Mouse (Mus musculus) heart, embryonic 14.5 days (tissue): ENCODE results near the gene Htr2a. TPM values are rescaled to one million over a fixed set of nuclear protein-coding genes. Genes with fewer than 3 reads are reported as not detected.

Source experiments
- ATAC-seq: fragments of 200-750 bp; cut with Nextera tagmentation; 2 replicates; pipeline ENCODE4 v1.8.0; 2017; ENCODE audit warnings: low read depth, moderate TSS enrichment; ENCODE audit not compliant: insufficient number of reproducible peaks, insufficient read depth, low FRiP score
- H3K27ac ChIP-seq, 2 experiments: fragments of 200-500 bp in 1 of 2; fragments of 300-500 bp in 1 of 2; sonication (generic) in 1 of 2; replicated peaks in 1 of 2; 2 replicates each; pipeline ENCODE4 v1.5.1; 2012 to 2014; ENCODE audit warnings: low read depth in 2 of 2, low read length in 2 of 2, control low read depth in 1 of 2, mild to moderate bottlenecking in 1 of 2, mixed read lengths in 1 of 2; ENCODE audit not compliant: control insufficient read depth in 1 of 2, insufficient read depth in 1 of 2
- H3K27me3 ChIP-seq: fragments of 300-500 bp; sonication (generic); 2 replicates; pipeline ENCODE4 v1.6.1; 2014; ENCODE audit warnings: mild to moderate bottlenecking, low read length, control low read depth; ENCODE audit not compliant: control insufficient read depth, insufficient read depth
- H3K36me3 ChIP-seq: fragments of 300-500 bp; sonication (generic); 2 replicates; pipeline ENCODE4 v1.6.1; 2014; ENCODE audit warnings: mild to moderate bottlenecking, control low read depth, low read length, mixed read lengths; ENCODE audit not compliant: control insufficient read depth, insufficient read depth
- H3K4me1 ChIP-seq, 2 experiments: fragments of 200-500 bp in 1 of 2; fragments of 300-500 bp in 1 of 2; sonication (generic) in 1 of 2; 2 replicates each; pipeline ENCODE4 v1.6.1; 2012 to 2014; ENCODE audit warnings: low read length in 2 of 2, control low read depth in 1 of 2, mixed read lengths in 1 of 2; ENCODE audit not compliant: control insufficient read depth in 2 of 2, insufficient read depth in 2 of 2
- H3K4me2 ChIP-seq: fragments of 300-500 bp; sonication (generic); 2 replicates; pipeline ENCODE4 v1.6.1; 2014; ENCODE audit warnings: mild to moderate bottlenecking, low read length
- H3K4me3 ChIP-seq, 2 experiments: fragments of 200-500 bp in 1 of 2; fragments of 300-500 bp in 1 of 2; sonication (generic) in 1 of 2; 2 replicates each; pipeline ENCODE4 v1.5.1; 2012 to 2014; ENCODE audit warnings: low read length in 2 of 2, mild to moderate bottlenecking in 2 of 2, control low read depth in 1 of 2, low read depth in 1 of 2, moderate library complexity in 1 of 2; ENCODE audit not compliant: control insufficient read depth in 1 of 2, insufficient read depth in 1 of 2
- H3K9ac ChIP-seq: fragments of 300-500 bp; sonication (generic); 2 replicates; pipeline ENCODE4 v1.6.1; 2014; ENCODE audit warnings: mild to moderate bottlenecking, low read length
- H3K9me3 ChIP-seq: fragments of 300-500 bp; sonication (generic); 2 replicates; pipeline ENCODE4 v1.6.1; 2016; ENCODE audit warnings: low read length, control low read depth; ENCODE audit not compliant: control insufficient read depth
- WGBS: fragments of 180-500 bp; shearing (Covaris S2); extraction: QIAGEN DNeasy Blood & Tissue Kit; methylation state at CpG from one replicate; pipeline ENCODE4 v1.1.7; 2014; 5-methylcytosine and 5-hydroxymethylcytosine counted together
- polyA plus RNA-seq: library from polyadenylated mRNA; unstranded; fragments of >200 nt; fragmentation: Nextera tagmentation; extraction: Ambion mirVana; gene quantifications from 2 replicates; pipeline ENCODE4 v1.2.1, GENCODE M21; 2014

Htr2a gene
- polyA plus RNA-seq, 1 experiment from 2014 or later, result 1.2 TPM

DNA sequence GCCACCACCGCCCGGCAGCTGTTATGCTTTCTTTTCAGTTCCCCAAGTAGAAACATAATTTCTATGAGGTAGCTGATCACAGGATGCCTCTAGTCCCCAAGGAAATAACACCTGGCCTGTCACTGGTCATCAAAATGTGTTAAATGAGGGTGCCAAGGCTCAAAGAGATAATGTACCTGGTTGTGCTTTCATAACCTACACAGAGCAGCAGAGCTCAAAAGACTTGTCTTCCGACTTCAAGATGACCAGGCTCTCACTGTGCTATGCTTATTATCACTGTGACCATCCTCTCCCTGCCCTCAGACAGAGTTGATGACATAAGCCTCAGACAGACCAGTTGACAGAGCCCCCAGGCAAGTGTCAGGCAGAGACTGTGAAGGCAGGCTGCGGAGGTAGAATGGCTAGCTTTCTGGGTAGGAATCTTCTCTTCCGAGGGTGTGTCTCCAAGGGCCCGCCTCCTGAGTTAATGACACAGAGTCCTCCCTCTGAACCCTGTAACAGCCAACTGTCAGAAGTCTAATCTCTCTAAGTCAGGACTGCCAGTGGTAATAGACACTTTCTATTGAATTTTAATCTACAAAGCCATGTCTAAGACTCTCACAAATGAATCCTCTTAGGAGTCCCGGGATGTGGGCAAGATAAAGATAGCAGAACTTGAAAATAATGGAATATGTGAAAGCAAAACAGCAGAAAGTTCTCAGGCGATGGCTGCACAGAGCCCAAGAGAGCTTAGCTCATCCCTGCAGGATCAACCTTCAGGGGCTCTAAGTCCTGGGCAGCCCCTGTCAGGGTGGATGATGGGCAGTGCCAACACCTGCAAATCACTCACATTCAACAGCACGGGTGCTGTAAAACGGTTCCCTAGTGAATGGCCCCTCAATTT, 31.7 kb downstream of the Htr2a start:
- Histone ChIP-seq H3K36me3 (no peaks in the 10 kb centered on the region), H3K27ac (no peak overlapping the region), H3K9ac (no peak overlapping the region), H3K9me3 (no peaks in the 10 kb centered on the region), H3K4me2 (no peak overlapping the region), H3K4me1 (peaks cover 13 to 18% of the 10 kb centered on the region in 2 experiments), H3K4me3 (no peak overlapping the region), H3K27me3 (no peaks in the 10 kb centered on the region)
- WGBS, result 50% methylated on average over 10 of the region's 10 CpGs
- no peak for ATAC-seq

- H3K4me3 ChIP-seq, result no peak overlapping the region
- H3K4me2 ChIP-seq, result no peak overlapping the region
- WGBS, result 79% methylated on average over 3 of the region's 3 CpGs
- H3K9ac ChIP-seq, result no peak overlapping the region
- H3K4me1 ChIP-seq, result peaks cover 19 to 24% of the 10 kb centered on the region in 2 experiments
- no peak overlapping the region for H3K27ac ChIP-seq
- no peak for ATAC-seq
- no peaks in the 10 kb centered on the region for H3K9me3 ChIP-seq
- H3K36me3 ChIP-seq, result no peaks in the 10 kb centered on the region
- no peaks in the 10 kb centered on the region for H3K27me3 ChIP-seq
Measured at GRCm38 (mm10) chr14:74673020-74673350, 32.3 kb downstream of the Htr2a start.

- peaks cover 19 to 30% of the 10 kb centered on the region in 2 experiments for H3K4me1 ChIP-seq
- no peak overlapping the region for H3K9ac ChIP-seq
- H3K4me3 ChIP-seq, result no peak overlapping the region
- no peak for ATAC-seq
- no peaks in the 10 kb centered on the region for H3K27me3 ChIP-seq
- no peaks in the 10 kb centered on the region for H3K9me3 ChIP-seq
- WGBS, result 20% methylated on average over 3 of the region's 3 CpGs
- H3K36me3 ChIP-seq, result no peaks in the 10 kb centered on the region
- no peak overlapping the region for H3K27ac ChIP-seq
- H3K4me2 ChIP-seq, result no peak overlapping the region
Measured at GRCm38 (mm10) chr14:74673584-74673983, 32.9 kb downstream of the Htr2a start.

DNA sequence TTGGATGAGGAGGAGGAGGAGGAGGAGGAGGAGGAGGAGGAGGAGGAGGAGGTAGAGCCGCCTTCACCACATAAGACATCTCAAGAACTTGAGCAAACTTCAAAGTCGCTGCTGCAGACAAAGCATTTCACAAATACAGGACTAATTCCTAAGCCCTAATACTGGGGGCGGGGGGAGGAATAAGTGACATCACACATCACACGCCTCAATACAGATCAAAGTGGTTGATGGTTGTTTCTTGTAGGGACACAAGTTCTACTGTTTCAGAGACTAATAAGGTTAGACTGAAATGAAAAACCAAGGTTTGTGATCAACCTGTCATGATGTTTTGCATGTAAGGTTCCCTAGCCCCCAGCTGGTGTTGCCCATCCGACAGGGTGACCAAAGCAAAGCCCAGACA, 39.2 kb downstream of the Htr2a start:
- Histone ChIP-seq H3K9me3 (no peaks in the 10 kb centered on the region), H3K9ac (no peak overlapping the region), H3K4me2 (no peak overlapping the region), H3K36me3 (no peaks in the 10 kb centered on the region), H3K27ac (no peak overlapping the region), H3K27me3 (no peaks in the 10 kb centered on the region), H3K4me1 (peaks cover 10 to 17% of the 10 kb centered on the region in 2 experiments), H3K4me3 (no peak overlapping the region)
- ATAC-seq, result no peak
- 91% methylated on average over 5 of the region's 5 CpGs for WGBS

DNA sequence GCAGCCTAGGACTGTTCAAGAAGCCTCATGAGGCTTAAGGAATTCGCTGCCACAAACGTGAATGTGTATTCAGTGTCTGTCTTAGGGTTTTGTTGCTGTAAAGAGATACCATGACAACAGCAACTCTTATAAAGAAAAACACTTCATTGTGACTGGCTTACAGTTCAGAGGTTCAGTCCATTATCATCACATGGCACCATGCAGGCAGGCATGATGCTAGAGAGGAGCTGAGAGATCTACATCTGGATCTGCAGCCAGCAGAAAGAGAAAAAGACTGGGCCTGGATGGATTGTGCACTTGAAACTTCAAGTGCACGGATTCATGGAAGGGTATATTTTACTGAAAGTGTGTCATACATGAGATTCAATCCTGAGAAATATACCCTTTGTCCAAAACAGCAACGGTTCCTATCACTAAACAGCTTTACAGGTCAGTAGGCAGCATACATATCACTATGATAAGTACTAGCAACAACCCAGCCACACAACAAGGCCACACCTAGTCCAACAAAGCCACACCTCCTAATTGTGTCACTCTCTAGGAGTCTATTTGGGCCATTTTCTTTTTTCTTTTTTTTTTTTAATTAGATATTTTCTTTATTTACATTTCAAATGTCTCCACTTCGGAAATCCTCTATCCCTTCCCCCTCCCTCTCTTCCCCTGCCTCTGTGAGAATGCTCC, 43.8 kb downstream of the Htr2a start:
- no peaks in the 10 kb centered on the region for H3K9me3 ChIP-seq
- no peaks in the 10 kb centered on the region for H3K36me3 ChIP-seq
- 79% methylated on average over 5 of the region's 5 CpGs for WGBS
- no peaks in the 10 kb centered on the region for H3K27me3 ChIP-seq
- H3K4me1 ChIP-seq, result peaks cover 2 to 3% of the 10 kb centered on the region in 2 experiments; a peak in 2 of 4 replicates
- no peak overlapping the region for H3K9ac ChIP-seq
- ATAC-seq, result no peak
- H3K4me2 ChIP-seq, result no peak overlapping the region
- no peak overlapping the region for H3K27ac ChIP-seq
- H3K4me3 ChIP-seq, result no peak overlapping the region

DNA sequence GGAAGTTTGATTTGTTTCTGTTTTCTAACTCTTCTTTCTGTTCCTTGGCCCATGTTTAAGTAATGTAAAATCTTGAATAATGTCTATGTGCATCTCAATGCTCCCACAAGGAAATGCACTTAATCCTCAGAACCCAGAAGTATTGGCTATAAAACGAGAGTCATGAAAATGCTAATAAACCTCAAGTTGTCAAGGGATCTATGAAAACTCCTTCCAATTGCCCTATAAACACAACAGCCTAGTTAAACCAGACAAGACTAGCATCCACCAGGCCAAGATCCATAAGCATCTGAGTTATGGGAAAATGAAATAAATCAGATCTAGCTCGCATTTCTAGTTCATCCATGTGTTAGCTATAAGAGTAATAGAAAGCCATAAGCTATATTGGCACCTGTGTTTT, 51.3 kb downstream of the Htr2a start:
- H3K4me2 ChIP-seq, result no peak overlapping the region
- H3K4me1 ChIP-seq, result no peaks in the 10 kb centered on the region
- H3K9ac ChIP-seq, result no peak overlapping the region
- no peak for ATAC-seq
- no peak overlapping the region for H3K27ac ChIP-seq
- H3K4me3 ChIP-seq, result no peak overlapping the region
- H3K27me3 ChIP-seq, result no peaks in the 10 kb centered on the region
- H3K36me3 ChIP-seq, result no peaks in the 10 kb centered on the region
- H3K9me3 ChIP-seq, result no peaks in the 10 kb centered on the region
- WGBS, result 92% methylated on average over 2 of the region's 2 CpGs

DNA sequence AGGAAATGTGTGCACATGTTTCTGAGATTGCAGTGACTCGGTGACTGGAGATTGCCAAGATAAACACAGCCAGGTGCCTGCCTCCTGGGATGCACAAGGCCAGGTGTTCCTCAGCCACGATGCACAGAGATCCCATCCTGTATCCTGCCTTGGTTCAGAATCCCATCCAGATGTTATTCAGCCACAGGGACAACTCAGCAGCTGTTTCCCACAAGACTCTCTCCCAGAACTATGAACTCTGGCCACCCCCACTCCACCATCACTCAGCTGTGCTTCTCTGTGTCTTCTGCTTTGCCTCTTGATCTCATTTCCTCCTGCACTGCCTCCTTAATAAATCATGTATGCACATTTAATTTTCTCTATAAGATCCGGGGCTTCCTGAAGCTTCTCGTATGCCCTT, 56.1 kb downstream of the Htr2a start:
- Histone ChIP-seq H3K9me3 (no peaks in the 10 kb centered on the region), H3K27me3 (no peaks in the 10 kb centered on the region), H3K4me3 (no peak overlapping the region), H3K36me3 (no peaks in the 10 kb centered on the region), H3K4me2 (no peak overlapping the region), H3K4me1 (0 out of 4 replicates have a peak, but pooled peaks cover 0 to 4% of the 10 kb centered on the region in 2 experiments), H3K27ac (no peak overlapping the region), H3K9ac (no peak overlapping the region)
- 70% methylated on average over 4 of the region's 4 CpGs for WGBS
- no peak for ATAC-seq
